ENCODE assay signal across 19 mouse cellular contexts in the genomic region with DNA sequence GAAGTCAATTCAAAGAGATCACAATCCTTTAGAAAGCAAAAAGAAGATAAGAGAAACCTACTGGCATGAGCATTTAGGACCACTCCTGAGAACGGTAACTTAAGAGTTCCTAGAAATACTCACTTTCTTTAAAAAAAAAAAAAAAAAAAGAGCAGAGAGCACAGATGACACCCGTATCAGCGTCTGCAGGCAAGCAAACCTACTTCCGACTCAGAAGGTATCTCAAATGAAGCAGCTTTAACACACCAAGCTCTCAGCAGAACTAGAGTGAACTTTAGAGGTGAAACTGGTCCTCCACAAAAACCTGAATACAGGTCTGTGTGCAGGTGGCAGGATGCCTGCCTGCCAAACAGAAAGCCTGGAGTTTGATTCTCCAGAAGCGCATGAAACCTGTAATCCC.
"Had no signal": no experiment of that assay in that cellular context is flagged by ENCODE, and none has a peak within 500 bp of the region (broad histone marks: within the 10 kb centered on the region; RNA-seq: fewer than 3 reads in every experiment).

No protein-coding gene starts in this region.

- H3K27me3 ChIP-seq: midbrain, embryonic 12.5 days; neural tube, embryonic 13.5 days; neural tube, embryonic 15.5 days had no signal

- H3K27ac ChIP-seq: midbrain, embryonic 10.5 days; midbrain, embryonic 12.5 days; neural tube, embryonic 13.5 days; neural tube, embryonic 15.5 days had no signal

- ATAC-seq: midbrain, embryonic 16.5 days had no signal

- H3K9me3 ChIP-seq: midbrain, embryonic 10.5 days; midbrain, embryonic 12.5 days; neural tube, embryonic 13.5 days; neural tube, embryonic 15.5 days had no signal

- DNase-seq: lung, adult 18-20 months; lung, embryonic 14.5 days; lung, postnatal 10 days; lung, postnatal 4 days; midbrain, embryonic 14.5 days; retina, postnatal 1 day; right cerebral cortex, adult 18-20 months; right cerebral cortex, postnatal 25 days; right cerebral cortex, postnatal 4 days; spleen, adult 18-20 months; thymus, adult 18-20 months; thymus, postnatal 14 days; thymus, postnatal 36 days had no signal

- H3K4me3 ChIP-seq: midbrain, embryonic 10.5 days; midbrain, embryonic 12.5 days; myocyte; neural tube, embryonic 13.5 days; neural tube, embryonic 15.5 days had no signal

- H3K36me3 ChIP-seq: midbrain, embryonic 12.5 days; neural tube, embryonic 13.5 days; neural tube, embryonic 15.5 days had no signal
